Mouse (Mus musculus) limb, embryonic 12.5 days (tissue): ENCODE results near the gene Lypd4. TPM values are rescaled to one million over a fixed set of nuclear protein-coding genes. Genes with fewer than 3 reads are reported as not detected.

Experiments used
- polyA plus RNA-seq: library from polyadenylated mRNA; unstranded; fragments of >200 nt; fragmentation: Nextera tagmentation; extraction: Ambion mirVana; gene quantifications from 2 replicates; pipeline ENCODE4 v1.2.1, GENCODE M21; 2016

The Lypd4 gene
- polyA plus RNA-seq, 1 experiment from 2014 or later = not detected

Other genes starting within 250 kb of the Lypd4 start
- 3.1 and 3.3 TPM in 2 replicates for gene Lypd3, start 233.4 kb downstream of the Lypd4 start, polyA plus RNA-seq
- gene Tex101, start 193.3 kb downstream of the Lypd4 start, polyA plus RNA-seq = not detected in 2 replicates
- not detected in 2 replicates for gene BC049730, start 160.7 kb downstream of the Lypd4 start, polyA plus RNA-seq
- not detected in 2 replicates for gene Gm4763, start 143.0 kb downstream of the Lypd4 start, polyA plus RNA-seq
- not detected in 2 replicates for gene Cd177, start 109.6 kb downstream of the Lypd4 start, polyA plus RNA-seq
- not detected in 2 replicates for gene Ceacam10, start 92.7 kb downstream of the Lypd4 start, polyA plus RNA-seq
- 14.2 and 22.2 TPM in 2 replicates for gene Gm9844, start 7.7 kb downstream of the Lypd4 start, polyA plus RNA-seq
- gene Dmrtc2, start 116 bp upstream of the Lypd4 start, polyA plus RNA-seq = not detected in 2 replicates
- gene Rps19, start 14.4 kb upstream of the Lypd4 start, polyA plus RNA-seq = 2,324 and 2,343 TPM in 2 replicates
- gene Cd79a, start 27.4 kb upstream of the Lypd4 start, polyA plus RNA-seq = 0.51 and 0.86 TPM in 2 replicates
- 119 and 126 TPM in 2 replicates for gene Arhgef1, start 33.0 kb upstream of the Lypd4 start, polyA plus RNA-seq
- not detected in 2 replicates for gene Gm4881, start 74.6 kb upstream of the Lypd4 start, polyA plus RNA-seq
- gene Rabac1, start 102.8 kb upstream of the Lypd4 start, polyA plus RNA-seq = 88.0 and 91.1 TPM in 2 replicates
- 0.38 and 0.59 TPM in 2 replicates for gene Atp1a3, start 136.0 kb upstream of the Lypd4 start, polyA plus RNA-seq
- gene Grik5, start 202.4 kb upstream of the Lypd4 start, polyA plus RNA-seq = 12.4 and 15.0 TPM in 2 replicates
- gene Zfp574, start 202.6 kb upstream of the Lypd4 start, polyA plus RNA-seq = 39.5 and 40.9 TPM in 2 replicates